Mouse (Mus musculus) forebrain, postnatal 0 days (tissue): ENCODE measurements at regions not wholly inside any gene's neighbourhood (a gene's known extent, or its start where the extent isn't known, plus 50 kb on each side); places are given as distances from the start of the nearest gene placed in this dataset.

Experiments used
- ATAC-seq: fragments of 200-750 bp; cut with Nextera tagmentation; 2 replicates; pipeline ENCODE4 v1.8.0; 2017; ENCODE audit warnings: mild to moderate bottlenecking, moderate library complexity
- DNase-seq: peaks from one replicate; pipeline ENCODE4 v3.0.0-alpha.2; 2015
- H3K27ac ChIP-seq: fragments of 300-500 bp; sonication (generic); 2 replicates; pipeline ENCODE4 v1.5.1; 2014; ENCODE audit warnings: low read depth, mild to moderate bottlenecking, antibody characterized with exemption, low read length, moderate library complexity, mixed read lengths
- H3K27me3 ChIP-seq: fragments of 300-500 bp; sonication (generic); 2 replicates; pipeline ENCODE4 v1.6.1; 2014; ENCODE audit warnings: mild to moderate bottlenecking, low read length, mixed read lengths; ENCODE audit not compliant: insufficient read depth
- H3K36me3 ChIP-seq: fragments of 300-500 bp; sonication (generic); 2 replicates; pipeline ENCODE4 v1.6.1; 2014; ENCODE audit warnings: mild to moderate bottlenecking, moderate library complexity; ENCODE audit not compliant: insufficient read depth
- H3K4me1 ChIP-seq: fragments of 300-500 bp; sonication (generic); 2 replicates; pipeline ENCODE4 v1.6.1; 2014; ENCODE audit warnings: antibody characterized with exemption; ENCODE audit not compliant: insufficient read depth
- H3K4me2 ChIP-seq: fragments of 300-500 bp; sonication (generic); 2 replicates; pipeline ENCODE4 v1.6.1; 2014; ENCODE audit warnings: low read depth, mild to moderate bottlenecking, moderate library complexity
- H3K4me3 ChIP-seq: fragments of 300-500 bp; sonication (generic); 2 replicates; pipeline ENCODE4 v1.5.1; 2014; ENCODE audit warnings: low read depth, low read length, mixed read lengths
- H3K9ac ChIP-seq: fragments of 300-500 bp; sonication (generic); 2 replicates; pipeline ENCODE4 v1.6.1; 2014; ENCODE audit warnings: mild to moderate bottlenecking
- H3K9me3 ChIP-seq: fragments of 300-500 bp; sonication (generic); 2 replicates; pipeline ENCODE4 v1.6.1; 2016; ENCODE audit warnings: low read length
- CTCF ChIP-seq: sonication (generic); IDR thresholded peaks from 2 replicates; pipeline ENCODE4 v1.5.1; 2016; ENCODE audit warnings: antibody characterized with exemption, control low read depth, low read depth
- WGBS: fragments of 180-500 bp; shearing (Covaris S2); extraction: QIAGEN DNeasy Blood & Tissue Kit; methylation state at CpG from one replicate; pipeline ENCODE4 v1.1.7; 2014; 5-methylcytosine and 5-hydroxymethylcytosine counted together

DNA sequence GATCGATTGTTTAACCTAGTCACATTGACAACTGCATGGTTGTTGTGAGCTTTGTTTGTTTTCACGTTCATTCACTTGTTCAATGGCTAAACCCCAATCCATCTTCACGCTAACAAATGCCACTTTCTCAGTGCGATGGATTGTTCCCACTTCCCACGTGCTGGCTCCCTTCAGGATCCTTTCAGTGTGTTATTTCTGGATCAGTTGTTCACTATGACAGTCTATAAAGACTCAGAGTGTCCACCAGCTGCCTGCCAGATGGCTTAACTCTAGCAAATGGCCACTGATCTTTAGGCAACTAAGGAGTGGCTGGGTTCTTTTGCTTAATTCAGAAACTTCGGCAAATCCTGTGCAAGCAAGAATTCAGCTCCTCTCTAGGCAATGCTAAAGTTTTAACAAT lies 451.7 kb upstream of the Rag2 start:
- DNase-seq (peak; percentile 32), ATAC-seq (peak; percentile 81)
- H3K27me3 ChIP-seq: no peaks in the 10 kb centered on the region
- no peak for TF ChIP-seq CTCF
- no peak overlapping the region for H3K4me3 ChIP-seq
- H3K4me1 ChIP-seq: no peaks in the 10 kb centered on the region
- no peak overlapping the region for H3K4me2 ChIP-seq
- 9% methylated on average over 6 of the region's 6 CpGs for WGBS
- H3K9me3 ChIP-seq: no peaks in the 10 kb centered on the region
- H3K27ac ChIP-seq: no peak overlapping the region
- no peak overlapping the region for H3K9ac ChIP-seq
- no peaks in the 10 kb centered on the region for H3K36me3 ChIP-seq

DNA sequence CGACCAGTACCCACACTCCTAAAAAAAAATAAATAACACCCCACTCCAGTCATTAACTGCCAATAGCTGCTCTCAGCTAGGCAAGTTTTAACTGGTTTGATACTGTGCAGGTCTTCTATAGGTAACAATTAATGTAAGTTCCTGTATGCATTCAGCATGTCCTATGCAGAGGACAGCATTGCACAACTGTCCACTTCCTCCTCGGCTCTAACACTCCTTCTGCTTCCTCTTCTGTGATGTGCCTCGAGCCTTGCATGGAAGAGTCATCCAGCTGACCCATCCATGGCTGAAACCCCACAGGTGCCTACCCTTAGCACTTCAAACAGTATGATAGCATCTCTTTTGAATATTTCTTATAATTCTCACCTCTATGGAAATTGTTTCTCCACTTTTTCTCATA lies 449.4 kb upstream of the Rag2 start:
- Histone ChIP-seq H3K4me3 (no peak overlapping the region), H3K4me1 (no peaks in the 10 kb centered on the region), H3K27me3 (no peaks in the 10 kb centered on the region), H3K27ac (no peak overlapping the region), H3K4me2 (no peak overlapping the region), H3K9me3 (no peaks in the 10 kb centered on the region), H3K36me3 (no peaks in the 10 kb centered on the region), H3K9ac (no peak overlapping the region)
- ATAC-seq (no peak), DNase-seq (no peak)
- TF ChIP-seq CTCF: no peak
- WGBS: 91% methylated on average over 3 of the region's 3 CpGs

DNA sequence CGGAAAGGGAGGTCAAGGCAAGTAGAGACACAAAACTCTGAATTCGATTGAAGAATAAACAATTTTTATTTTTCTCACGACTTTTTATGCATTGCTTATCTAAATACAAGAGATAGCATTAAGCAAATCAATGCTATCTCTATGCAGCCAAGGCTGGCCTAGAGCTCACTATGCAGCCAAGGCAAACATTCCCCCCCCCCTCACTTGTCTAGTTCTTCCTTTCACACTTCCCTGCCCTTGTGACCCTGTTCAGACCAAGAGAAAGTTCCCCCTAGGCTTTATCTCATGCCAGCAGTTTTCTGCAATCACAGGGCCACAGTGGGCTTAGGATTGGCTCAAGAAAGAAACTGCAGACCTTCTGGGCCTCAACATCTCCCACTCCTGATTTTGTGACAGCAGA lies 417.9 kb upstream of the Rag2 start:
- H3K27me3 ChIP-seq: no peaks in the 10 kb centered on the region
- H3K4me2 ChIP-seq: no peak overlapping the region
- H3K4me1 ChIP-seq: no peaks in the 10 kb centered on the region
- H3K9me3 ChIP-seq: no peaks in the 10 kb centered on the region
- no peak overlapping the region for H3K9ac ChIP-seq
- WGBS: 93% methylated on average over 3 of the region's 3 CpGs
- H3K4me3 ChIP-seq: no peak overlapping the region
- TF ChIP-seq CTCF: no peak
- H3K36me3 ChIP-seq: no peaks in the 10 kb centered on the region
- ATAC-seq (no peak), DNase-seq (no peak)
- no peak overlapping the region for H3K27ac ChIP-seq

DNA sequence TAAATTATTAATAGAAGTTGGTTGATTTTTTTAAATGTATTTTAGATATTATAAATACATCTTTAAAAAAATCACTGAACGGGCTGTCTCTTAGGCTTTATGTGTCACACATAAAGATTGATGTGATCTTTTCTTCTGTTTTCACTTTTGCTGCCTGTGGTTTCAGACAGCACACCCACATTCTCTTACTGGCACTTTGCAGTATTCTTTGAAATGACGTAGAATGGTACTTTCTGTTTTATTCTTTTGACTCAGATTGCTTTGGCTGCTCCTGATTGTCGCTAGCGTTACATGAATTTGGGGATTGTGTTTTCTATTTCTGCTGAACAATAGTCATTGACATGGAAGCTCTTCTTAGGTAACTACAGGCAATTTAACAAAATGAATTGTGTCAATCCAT lies 415.4 kb upstream of the Rag2 start:
- Histone ChIP-seq H3K4me3 (no peak overlapping the region), H3K4me1 (no peaks in the 10 kb centered on the region), H3K27ac (no peak overlapping the region), H3K9ac (no peak overlapping the region), H3K4me2 (no peak overlapping the region), H3K36me3 (no peaks in the 10 kb centered on the region), H3K27me3 (no peaks in the 10 kb centered on the region), H3K9me3 (no peaks in the 10 kb centered on the region)
- TF ChIP-seq CTCF: no peak
- ATAC-seq: no peak
- WGBS: 68% methylated on average over 4 of the region's 4 CpGs
- DNase-seq: no peak

DNA sequence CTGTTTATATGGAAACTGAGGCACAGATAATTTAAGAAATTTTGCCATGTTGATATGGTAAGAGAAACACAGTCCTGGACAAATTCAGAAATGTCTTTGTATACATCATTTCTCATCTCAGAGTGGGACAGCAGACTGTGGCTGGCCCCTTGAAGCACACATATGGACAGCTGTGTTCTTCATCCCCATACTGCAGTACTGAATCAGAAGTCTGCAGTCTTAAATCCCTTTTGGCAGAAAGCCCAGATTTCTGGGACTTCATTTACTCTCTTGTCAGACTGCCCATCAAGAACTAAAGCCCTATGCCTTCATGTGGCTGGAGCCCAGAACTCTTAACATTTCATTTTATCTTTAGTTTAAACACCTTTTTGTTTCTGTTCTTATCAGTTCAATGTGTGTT lies 403.8 kb upstream of the Rag2 start:
- Histone ChIP-seq H3K4me3 (no peak overlapping the region), H3K9ac (no peak overlapping the region), H3K36me3 (no peaks in the 10 kb centered on the region), H3K27ac (no peak overlapping the region), H3K4me1 (no peaks in the 10 kb centered on the region), H3K27me3 (no peaks in the 10 kb centered on the region), H3K9me3 (no peaks in the 10 kb centered on the region), H3K4me2 (no peak overlapping the region)
- peak; percentile 48 for DNase-seq
- ATAC-seq: no peak
- no peak for TF ChIP-seq CTCF

DNA sequence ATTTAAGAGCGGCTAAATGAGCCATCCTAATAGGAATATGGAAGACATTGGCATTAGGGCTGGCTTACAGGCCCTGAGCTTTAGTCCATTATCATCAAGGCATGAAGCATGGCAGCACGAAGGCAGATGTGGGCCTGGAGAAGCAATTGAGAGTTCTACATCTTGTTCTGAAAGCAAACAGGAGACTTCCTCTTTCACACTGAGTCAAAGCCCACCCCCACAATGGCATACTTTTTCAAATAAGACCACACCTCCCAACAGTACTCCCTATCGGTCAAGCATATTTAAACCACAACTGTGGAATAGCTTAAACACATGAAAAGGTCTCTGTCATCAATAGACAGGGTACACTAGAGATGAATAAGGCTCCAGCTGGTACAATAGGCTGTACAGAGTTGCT lies 381.5 kb upstream of the Rag2 start:
- H3K9ac ChIP-seq: no peak overlapping the region
- H3K27ac ChIP-seq: no peak overlapping the region
- H3K36me3 ChIP-seq: no peaks in the 10 kb centered on the region
- no peak for ATAC-seq
- H3K4me1 ChIP-seq: no peaks in the 10 kb centered on the region
- no peak overlapping the region for H3K4me3 ChIP-seq
- H3K9me3 ChIP-seq: no peaks in the 10 kb centered on the region
- TF ChIP-seq CTCF: no peak
- DNase-seq: no peak
- no peaks in the 10 kb centered on the region for H3K27me3 ChIP-seq
- 87% methylated on average over 3 of the region's 3 CpGs for WGBS
- no peak overlapping the region for H3K4me2 ChIP-seq

DNA sequence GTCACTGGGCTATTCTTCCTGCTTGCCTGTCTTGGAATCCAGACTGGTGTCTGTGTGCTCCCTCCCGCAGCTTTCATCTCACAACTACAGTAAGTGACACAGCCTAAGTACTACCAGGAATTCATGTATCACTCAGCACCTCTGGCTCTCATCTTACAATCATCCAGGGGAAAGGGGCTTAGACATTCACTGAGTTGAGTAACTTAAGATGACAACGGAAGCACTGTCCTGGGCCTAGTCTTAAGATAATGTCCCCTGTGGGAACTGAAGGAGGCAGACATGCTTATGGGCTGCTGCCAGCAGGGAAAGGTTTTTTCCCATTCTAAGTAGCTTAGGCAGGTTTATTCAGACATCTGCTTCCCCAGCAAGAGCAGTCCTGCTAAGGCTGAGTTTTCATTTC lies 377.4 kb upstream of the Rag2 start:
- Histone ChIP-seq H3K9ac (no peak overlapping the region), H3K36me3 (no peaks in the 10 kb centered on the region), H3K4me3 (no peak overlapping the region), H3K27me3 (no peaks in the 10 kb centered on the region), H3K4me2 (no peak overlapping the region), H3K9me3 (no peaks in the 10 kb centered on the region), H3K4me1 (no peaks in the 10 kb centered on the region), H3K27ac (no peak overlapping the region)
- ATAC-seq (no peak), DNase-seq (no peak)
- TF ChIP-seq CTCF: no peak
- 67% methylated on average over 2 of the region's 2 CpGs for WGBS

DNA sequence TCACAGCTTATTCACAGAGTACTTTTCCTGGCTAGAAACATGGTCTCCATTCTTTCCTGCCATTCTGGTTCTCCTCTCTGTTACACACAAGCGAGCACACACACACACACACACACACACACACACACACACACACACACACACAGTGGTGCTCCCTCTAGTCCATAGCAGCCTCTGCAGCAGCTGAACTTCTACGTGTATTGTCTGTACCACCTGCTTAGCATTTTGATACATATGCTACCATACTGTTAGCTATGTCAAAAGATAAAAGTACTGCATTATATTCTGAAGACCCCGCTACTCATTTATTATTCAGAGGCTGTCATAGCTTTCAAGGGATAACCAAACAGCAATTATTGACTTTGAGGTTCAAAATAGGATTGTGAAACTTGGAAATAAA lies 372.3 kb upstream of the Rag2 start:
- Histone ChIP-seq H3K4me2 (no peak overlapping the region), H3K27ac (no peak overlapping the region), H3K36me3 (no peaks in the 10 kb centered on the region), H3K9me3 (no peaks in the 10 kb centered on the region), H3K27me3 (no peaks in the 10 kb centered on the region), H3K9ac (no peak overlapping the region), H3K4me1 (no peaks in the 10 kb centered on the region), H3K4me3 (no peak overlapping the region)
- no peak for ATAC-seq
- WGBS: 65% methylated on average over 3 of the region's 3 CpGs
- no peak for DNase-seq
- no peak for TF ChIP-seq CTCF
